Mouse (Mus musculus) heart, adult 2 months (tissue): ENCODE data around the gene Gm1673. TPM values are rescaled to one million over a fixed set of nuclear protein-coding genes. Genes with fewer than 3 reads are reported as not detected.

Experiments used
- DNase-seq, 2 experiments: peaks; one replicate each; pipeline ENCODE4 v3.0.0; 2021
- H3K27ac ChIP-seq: fragments of 200-600 bp; 2 replicates; pipeline ENCODE4 v1.8.1; 2022
- H3K27me3 ChIP-seq: fragments of 200-500 bp; 2 replicates; pipeline ENCODE4 v1.6.1; 2012; ENCODE audit warnings: mild to moderate bottlenecking, low read length, inconsistent platforms, mixed read lengths; ENCODE audit not compliant: control insufficient read depth, insufficient read depth
- H3K36me3 ChIP-seq: fragments of 200-500 bp; 2 replicates; pipeline ENCODE4 v1.6.1; 2012; ENCODE audit warnings: low read length, inconsistent platforms; ENCODE audit not compliant: control insufficient read depth, insufficient read depth
- H3K4me1 ChIP-seq: fragments of 200-500 bp; 2 replicates; pipeline ENCODE4 v1.6.1; 2011; ENCODE audit warnings: low read length; ENCODE audit not compliant: control insufficient read depth, insufficient read depth
- H3K4me3 ChIP-seq: fragments of 200-600 bp; 2 replicates; pipeline ENCODE4 v1.8.1; 2022
- H3K79me2 ChIP-seq: fragments of 200-500 bp; replicated peaks from 2 replicates; pipeline ENCODE4 v1.6.1; 2012; ENCODE audit warnings: mild to moderate bottlenecking, inconsistent platforms, low read length, moderate library complexity, mixed read lengths; ENCODE audit not compliant: control insufficient read depth, insufficient read depth
- H3K9ac ChIP-seq: fragments of 200-500 bp; 2 replicates; pipeline ENCODE4 v1.6.1; 2012; ENCODE audit warnings: low read depth, mild to moderate bottlenecking, control low read depth, inconsistent platforms, low read length, mixed read lengths
- CTCF ChIP-seq: fragments of 200-600 bp; IDR thresholded peaks from 2 replicates; pipeline ENCODE4 v1.8.1; 2022; ENCODE audit warnings: antibody characterized with exemption, mild to moderate bottlenecking, moderate library complexity
- EP300 ChIP-seq: fragments of 200-500 bp; IDR thresholded peaks from 2 replicates; pipeline ENCODE4 v1.6.1; 2011; ENCODE audit warnings: low read depth, low read length, control low read depth; ENCODE audit not compliant: insufficient read depth
- POLR2A ChIP-seq: fragments of 200-500 bp; IDR thresholded peaks from 2 replicates; pipeline ENCODE4 v1.6.1; 2011; ENCODE audit warnings: mild to moderate bottlenecking, low read depth, low read length, control low read depth; ENCODE audit not compliant: insufficient read depth
- WGBS: fragments of 180-500 bp; shearing (Covaris S2); methylation state at CpG from one replicate; pipeline ENCODE4 v1.1.7; 2018; 5-methylcytosine and 5-hydroxymethylcytosine counted together
- intact Hi-C: fragments of 180-260 bp; cut with DNase I; formaldehyde crosslinking; loops from one replicate; pipeline ENCODE4 v1.15.1; 2025
- polyA plus RNA-seq: library from polyadenylated mRNA; depleted of rRNA; stranded (reverse); fragments of >200 nt; gene quantifications from 2 replicates; pipeline ENCODE4 v1.2.3, GENCODE M21; 2012
- total RNA-seq, 2 experiments: library from RNA; stranded (reverse); gene quantifications; 2 replicates each; pipeline ENCODE4 v1.2.3; 2021

Gene Gm1673
- total and polyA plus RNA-seq, 3 experiments, result 2.2 to 7.6 (median 2.6) TPM

GRCm38 (mm10) chr5:33999466-34000090, 16.3 kb downstream of the Gm1673 start:
- no peak overlapping the region for H3K4me3 ChIP-seq
- WGBS, result 79% methylated on average over 6 of the region's 6 CpGs
- H3K27ac ChIP-seq, result no peak overlapping the region
- DNase-seq, result no peak
- H3K27me3 ChIP-seq, result peaks cover 16% of the 10 kb centered on the region
- no peaks in the 10 kb centered on the region for H3K36me3 ChIP-seq
- H3K9ac ChIP-seq, result no peak overlapping the region
- H3K4me1 ChIP-seq, result no peaks in the 10 kb centered on the region
- intact Hi-C loops, result no loop called here
- no peaks in the 10 kb centered on the region for H3K79me2 ChIP-seq
- TF ChIP-seq EP300 (no peak), POLR2A (no peak), CTCF (no peak)

GRCm38 (mm10) chr5:34000809-34001208, 17.6 kb downstream of the Gm1673 start:
- H3K4me1 ChIP-seq, result no peaks in the 10 kb centered on the region
- 95% methylated on average over 25 of the region's 25 CpGs for WGBS
- TF ChIP-seq POLR2A (no peak), CTCF (no peak), EP300 (no peak)
- no peak for DNase-seq
- H3K27me3 ChIP-seq, result peaks cover 14% of the 10 kb centered on the region
- intact Hi-C loops, result no loop called here
- H3K9ac ChIP-seq, result no peak overlapping the region
- no peak overlapping the region for H3K4me3 ChIP-seq
- H3K79me2 ChIP-seq, result no peaks in the 10 kb centered on the region
- no peaks in the 10 kb centered on the region for H3K36me3 ChIP-seq
- H3K27ac ChIP-seq, result no peak overlapping the region

GRCm38 (mm10) chr5:34001401-34001800, 18.2 kb downstream of the Gm1673 start:
- Histone ChIP-seq H3K4me1 (no peaks in the 10 kb centered on the region), H3K36me3 (no peaks in the 10 kb centered on the region), H3K79me2 (no peaks in the 10 kb centered on the region), H3K4me3 (no peak overlapping the region), H3K27me3 (peaks cover 10% of the 10 kb centered on the region), H3K9ac (no peak overlapping the region), H3K27ac (no peak overlapping the region)
- no peak for DNase-seq
- TF ChIP-seq CTCF (no peak), POLR2A (no peak)
- 80% methylated on average over 1 of the region's 1 CpGs for WGBS
- intact Hi-C loops, result no loop called here

GRCm38 (mm10) chr5:34002636-34003035, 19.4 kb downstream of the Gm1673 start:
- Histone ChIP-seq H3K4me1 (no peaks in the 10 kb centered on the region), H3K9ac (no peak overlapping the region), H3K27ac (no peak overlapping the region), H3K36me3 (no peaks in the 10 kb centered on the region), H3K79me2 (no peaks in the 10 kb centered on the region), H3K4me3 (no peak overlapping the region), H3K27me3 (peaks cover 5% of the 10 kb centered on the region; the same call in 1 of the 2 replicates)
- TF ChIP-seq CTCF (no peak), EP300 (no peak), POLR2A (no peak)
- intact Hi-C loops, result no loop called here
- no peak for DNase-seq
- WGBS, result 94% methylated on average over 4 of the region's 4 CpGs

- Histone ChIP-seq H3K27ac (no peak overlapping the region), H3K4me3 (no peak overlapping the region), H3K4me1 (no peaks in the 10 kb centered on the region), H3K27me3 (no peaks in the 10 kb centered on the region), H3K36me3 (no peaks in the 10 kb centered on the region), H3K9ac (no peak overlapping the region), H3K79me2 (no peaks in the 10 kb centered on the region)
- WGBS, result 63% methylated on average over 5 of the region's 5 CpGs
- intact Hi-C loops, result no loop called here
- no peak for DNase-seq
- TF ChIP-seq CTCF, result no peak
- TF ChIP-seq POLR2A, result no peak
- no peak for TF ChIP-seq EP300
Measured at GRCm38 (mm10) chr5:34004618-34005017, 21.4 kb downstream of the Gm1673 start.

GRCm38 (mm10) chr5:34006832-34007231, 23.6 kb downstream of the Gm1673 start:
- Histone ChIP-seq H3K9ac (no peak overlapping the region), H3K4me3 (no peak overlapping the region), H3K36me3 (no peaks in the 10 kb centered on the region), H3K27me3 (no peaks in the 10 kb centered on the region), H3K79me2 (no peaks in the 10 kb centered on the region), H3K4me1 (no peaks in the 10 kb centered on the region), H3K27ac (no peak overlapping the region)
- 49% methylated on average over 4 of the region's 4 CpGs for WGBS
- intact Hi-C loops, result no loop called here
- TF ChIP-seq EP300 (no peak), POLR2A (no peak), CTCF (no peak)
- DNase-seq, result no peak
